Mouse (Mus musculus): ENCODE measurements around the gene Zfp708. TPM values are rescaled to one million over a fixed set of nuclear protein-coding genes. Genes with fewer than 3 reads are reported as not detected.
"Not testable (repeated sequence)": the region's sequence is repeated elsewhere in the genome, so short reads cannot be mapped to it uniquely, and the experiment has no call there.

Gene Zfp708
- polyA plus RNA-seq (2012; fragmentation: generic; extraction: Trizol) = 0.23 TPM
- long read RNA-seq, experiment 1, partial matches to known transcripts = 0 of 1 reads
- long read RNA-seq, experiment 1, other reads (novel, unspliced or antisense) = 0 of 1 reads
- long read RNA-seq, experiment 2, partial matches to known transcripts = 0 of 3 reads
- long read RNA-seq, experiment 2, other reads (novel, unspliced or antisense) = 1 of 3 reads

DNA sequence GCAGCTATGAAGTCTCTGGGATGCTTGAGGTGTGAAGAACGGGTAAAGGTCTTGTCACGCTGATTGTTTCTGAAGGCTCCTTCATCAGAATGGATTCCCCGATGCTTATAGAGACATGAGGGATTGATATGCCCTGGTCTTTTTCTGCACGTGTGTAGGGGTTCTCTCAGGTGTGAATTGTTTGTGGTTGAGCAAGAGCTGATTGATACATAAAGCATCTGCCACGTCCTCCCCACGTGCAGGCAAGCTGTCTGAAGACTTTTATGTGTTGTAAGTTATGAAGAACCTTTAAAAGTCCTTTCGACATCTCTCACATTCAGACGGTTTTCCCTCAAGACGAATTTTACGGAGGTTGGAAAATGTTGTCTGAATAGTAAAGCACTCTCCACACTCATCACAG, at the start of gene Zfp708:
Zfp708 (minus strand) TSS at position 101 of the 400 bp plus-strand sequence.
- no peak within 1 kb of the TSS for H3ac ChIP-seq (ENCODE audit: control insufficient read depth, insufficient read length, low read depth)
- H3K4me3 ChIP-seq (ENCODE audit: insufficient read depth, poor library complexity, severe bottlenecking) = no peak within 1 kb of the TSS
- peaks cover 7% of the 10 kb centered on the region for H3K36me3 ChIP-seq (ENCODE audit: control insufficient read depth, insufficient read depth)
- no peaks in the 10 kb centered on the region for H3K79me2 ChIP-seq (ENCODE audit: control insufficient read depth, insufficient read depth)
- H3K79me3 ChIP-seq (ENCODE audit: low read depth) = no peaks in the 10 kb centered on the region
- no peaks in the 10 kb centered on the region for H3K27me3 ChIP-seq (ENCODE audit: control insufficient read depth, insufficient read depth, insufficient read length)
- TF ChIP-seq CEBPB (IDR thresholded peaks at IDR 0.05; ENCODE audit: low read depth) = no peak
- no peak for TF ChIP-seq USF1 (IDR thresholded peaks at IDR 0.05; ENCODE audit: low read depth)
- TF ChIP-seq FOSL1 (IDR thresholded peaks at IDR 0.05; ENCODE audit: insufficient read depth, low read length, poor library complexity, severe bottlenecking) = no peak
- no peak for TF ChIP-seq MYOG (IDR thresholded peaks at IDR 0.05; ENCODE audit: control insufficient read depth, extremely low read depth, insufficient read length)
- TF ChIP-seq CTCF (IDR thresholded peaks at IDR 0.05; ENCODE audit: control insufficient read depth, insufficient read depth, insufficient read length) = no peak
- no peak for TF ChIP-seq MAX (IDR thresholded peaks at IDR 0.05)
- TF ChIP-seq MYOD1 (IDR thresholded peaks at IDR 0.05; ENCODE audit: control insufficient read depth, insufficient read length, low read depth) = no peak

DNA sequence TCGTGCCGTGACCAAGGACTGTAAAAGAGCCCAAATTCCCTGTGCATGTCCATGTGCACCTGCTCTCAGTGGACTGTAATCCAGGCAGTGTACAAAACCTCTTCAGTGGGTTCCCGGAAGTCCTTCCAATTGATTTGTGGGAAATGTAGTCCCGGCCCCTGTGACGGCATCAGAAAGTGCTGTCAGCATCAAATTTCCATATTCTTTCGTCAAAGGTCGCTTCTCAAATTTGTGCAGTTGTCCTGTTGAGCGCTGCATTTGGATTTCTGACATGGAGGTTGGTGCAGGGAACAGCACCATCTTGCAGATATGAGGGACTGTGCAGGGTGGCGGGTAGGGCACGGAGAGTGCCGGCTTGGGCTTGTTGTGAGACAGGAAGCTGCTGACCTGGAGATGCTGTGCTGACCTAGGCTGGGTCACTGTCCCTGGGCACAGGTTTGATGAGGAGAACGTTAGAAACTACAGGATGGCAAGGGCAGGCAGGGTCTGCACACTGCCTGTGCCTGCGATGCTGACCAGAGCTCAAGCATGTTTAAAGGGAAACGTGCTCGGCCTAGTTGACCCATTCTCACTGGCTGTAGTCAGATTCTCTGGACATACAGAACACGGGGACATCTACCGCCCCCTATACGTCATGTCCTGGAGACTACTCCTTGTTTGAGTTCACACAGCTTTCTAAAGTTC, 30.4 kb upstream of the Zfp708 start:
- Histone ChIP-seq H3K79me3 (ENCODE audit: low read depth) (no peaks in the 10 kb centered on the region), H3K36me3 (ENCODE audit: control insufficient read depth, insufficient read depth) (no peaks in the 10 kb centered on the region), H3K4me3 (ENCODE audit: insufficient read depth, poor library complexity, severe bottlenecking) (peak overlapping the region; percentile 39), H3ac (ENCODE audit: control insufficient read depth, insufficient read length, low read depth) (peak overlapping the region; percentile 87), H3K27me3 (ENCODE audit: control insufficient read depth, insufficient read depth, insufficient read length) (no peaks in the 10 kb centered on the region), H3K79me2 (ENCODE audit: control insufficient read depth, insufficient read depth) (no peaks in the 10 kb centered on the region)
- no peak for TF ChIP-seq FOSL1 (IDR thresholded peaks at IDR 0.05; ENCODE audit: insufficient read depth, low read length, poor library complexity, severe bottlenecking)
- no peak for TF ChIP-seq MYOG (IDR thresholded peaks at IDR 0.05; ENCODE audit: control insufficient read depth, extremely low read depth, insufficient read length)
- no peak for TF ChIP-seq CEBPB (IDR thresholded peaks at IDR 0.05; ENCODE audit: low read depth)
- no peak for TF ChIP-seq MAX (IDR thresholded peaks at IDR 0.05)
- TF ChIP-seq MYOD1 (IDR thresholded peaks at IDR 0.05; ENCODE audit: control insufficient read depth, insufficient read length, low read depth) = no peak
- no peak for TF ChIP-seq CTCF (IDR thresholded peaks at IDR 0.05; ENCODE audit: control insufficient read depth, insufficient read depth, insufficient read length)
- no peak for TF ChIP-seq USF1 (IDR thresholded peaks at IDR 0.05; ENCODE audit: low read depth)

GRCm38 (mm10) chr13:67127507-67127906, 29.7 kb upstream of the Zfp708 start:
- H3K27me3 ChIP-seq (ENCODE audit: control insufficient read depth, insufficient read depth, insufficient read length); H3K4me3 ChIP-seq (ENCODE audit: insufficient read depth, poor library complexity, severe bottlenecking); H3K79me2 ChIP-seq (ENCODE audit: control insufficient read depth, insufficient read depth): not testable (repeated sequence)

DNA sequence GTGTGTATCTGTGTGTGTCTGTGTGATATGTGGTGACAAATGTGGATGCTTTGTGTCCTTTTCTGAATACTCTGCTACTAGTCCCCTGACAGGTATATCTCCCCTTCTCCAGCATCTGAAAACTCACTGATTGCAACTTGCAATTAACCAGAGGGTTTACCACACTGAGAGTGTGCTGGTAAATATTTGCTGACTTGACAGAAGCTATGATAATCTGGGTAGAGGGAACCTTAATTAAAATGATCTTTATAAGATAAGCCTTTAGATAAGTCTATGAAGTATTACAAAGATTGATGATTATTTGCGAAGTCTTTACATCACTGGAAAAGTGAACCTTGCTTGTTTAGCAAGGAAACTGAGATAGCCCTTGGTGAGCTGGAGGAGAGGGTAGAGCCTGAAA, 26.7 kb upstream of the Zfp708 start:
- Histone ChIP-seq H3K4me3 (ENCODE audit: insufficient read depth, poor library complexity, severe bottlenecking) (no peak overlapping the region), H3K79me3 (ENCODE audit: low read depth) (no peaks in the 10 kb centered on the region), H3K79me2 (ENCODE audit: control insufficient read depth, insufficient read depth) (no peaks in the 10 kb centered on the region), H3K36me3 (ENCODE audit: control insufficient read depth, insufficient read depth) (no peaks in the 10 kb centered on the region), H3ac (ENCODE audit: control insufficient read depth, insufficient read length, low read depth) (no peak overlapping the region), H3K27me3 (ENCODE audit: control insufficient read depth, insufficient read depth, insufficient read length) (no peaks in the 10 kb centered on the region)
- TF ChIP-seq FOSL1 (IDR thresholded peaks at IDR 0.05; ENCODE audit: insufficient read depth, low read length, poor library complexity, severe bottlenecking) = no peak

More at GRCm38 (mm10) chr13:67127507-67127906, 29.7 kb upstream of the Zfp708 start:
- H3K79me3 ChIP-seq (ENCODE audit: low read depth); H3ac ChIP-seq (ENCODE audit: control insufficient read depth, insufficient read length, low read depth); H3K36me3 ChIP-seq (ENCODE audit: control insufficient read depth, insufficient read depth): not testable (repeated sequence)

- H3K36me3 ChIP-seq (ENCODE audit: control insufficient read depth, insufficient read depth); H3K79me2 ChIP-seq (ENCODE audit: control insufficient read depth, insufficient read depth): not testable (repeated sequence)
Measured at GRCm38 (mm10) chr13:67121360-67121759, 23.6 kb upstream of the Zfp708 start, which contains the start of gene Zfp759. Gene Zfp759, plus strand, starts transcription at chr13:67121660.

GRCm38 (mm10) chr13:67116163-67116562, 18.4 kb upstream of the Zfp708 start, which contains the start of gene Rslcan18:
Gene Rslcan18, minus strand, starts transcription at chr13:67116263.
- H3K79me3 ChIP-seq (ENCODE audit: low read depth); H3K79me2 ChIP-seq (ENCODE audit: control insufficient read depth, insufficient read depth); H3K4me3 ChIP-seq (ENCODE audit: insufficient read depth, poor library complexity, severe bottlenecking); H3K36me3 ChIP-seq (ENCODE audit: control insufficient read depth, insufficient read depth); H3K27me3 ChIP-seq (ENCODE audit: control insufficient read depth, insufficient read depth, insufficient read length); H3ac ChIP-seq (ENCODE audit: control insufficient read depth, insufficient read length, low read depth): not testable (repeated sequence)

More at GRCm38 (mm10) chr13:67121360-67121759, 23.6 kb upstream of the Zfp708 start, which contains the start of gene Zfp759:
- not testable (repeated sequence) for H3K4me3 ChIP-seq (ENCODE audit: insufficient read depth, poor library complexity, severe bottlenecking); H3K79me3 ChIP-seq (ENCODE audit: low read depth); H3K27me3 ChIP-seq (ENCODE audit: control insufficient read depth, insufficient read depth, insufficient read length); H3ac ChIP-seq (ENCODE audit: control insufficient read depth, insufficient read length, low read depth)
